Mouse (Mus musculus): ENCODE measurements around the gene Eef1akmt1. TPM values are rescaled to one million over a fixed set of nuclear protein-coding genes. Genes with fewer than 3 reads are reported as not detected.

Gene Eef1akmt1
- polyA plus RNA-seq, 1 experiment from 2014 or later, result 106 TPM

- WGBS, result under 1% methylated on average over 55 of the region's 104 CpGs
- H3K9me3 ChIP-seq (ENCODE audit: control insufficient read depth, low read length), result no peaks in the 10 kb centered on the region
- ATAC-seq (ENCODE audit: insufficient number of reproducible peaks, low FRiP score, low TSS enrichment, low read depth) (no peak; the same call in 1 of the 2 replicates), DNase-seq (ENCODE audit: low spot score) (peak; percentile 67)
- H3K4me2 ChIP-seq (ENCODE audit: low read depth, severe bottlenecking), result peak within 1 kb of the TSS; percentile 93
- peak within 1 kb of the TSS; percentile 58 for H3K4me3 ChIP-seq (ENCODE audit: low read depth, low read length)
- H3K27me3 ChIP-seq (ENCODE audit: control insufficient read depth, insufficient read depth, low read length), result 0 out of 2 replicates have a peak, but pooled peaks cover 2% of the 10 kb centered on the region
- H3K36me3 ChIP-seq (ENCODE audit: control insufficient read depth, insufficient read depth, low read length), result no peaks in the 10 kb centered on the region
- peak within 1 kb of the TSS; percentile 6; the same call in 1 of the 2 replicates for H3K27ac ChIP-seq (replicated peaks; ENCODE audit: low read depth, low read length)
- H3K4me1 ChIP-seq (ENCODE audit: control insufficient read depth, insufficient read depth, low read length), result peaks cover 3% of the 10 kb centered on the region; the same call in 1 of the 2 replicates
- H3K9ac ChIP-seq (ENCODE audit: low read length), result peak within 1 kb of the TSS; percentile 70
These were observed 46.6 kb downstream of the Eef1akmt1 start, which contains the start of gene Il17d for GRCm38 (mm10) chr14:57524671-57525387. Gene Il17d, plus strand, starts transcription at chr14:57524777.

DNA sequence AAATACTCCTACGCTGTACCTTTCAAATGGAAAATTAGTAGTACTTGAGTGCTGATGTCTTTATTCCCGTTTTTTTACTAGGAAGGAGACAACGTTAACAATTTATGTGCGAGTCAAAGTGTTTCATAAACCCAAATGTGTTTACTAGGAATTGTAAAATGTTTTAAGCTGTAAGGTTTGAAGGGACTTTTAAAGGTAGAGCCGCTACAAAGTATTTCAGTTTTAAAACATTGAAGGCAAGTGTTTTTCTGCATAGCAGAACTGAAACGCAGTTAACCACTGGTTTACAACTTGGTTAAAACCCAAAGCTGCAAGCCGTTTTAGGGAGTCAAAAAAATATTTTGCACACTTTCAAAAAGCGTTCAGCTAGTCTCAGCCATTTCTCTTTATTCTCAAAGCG lies 47.6 kb downstream of the Eef1akmt1 start:
- WGBS, result 77% methylated on average over 9 of the region's 9 CpGs
- Histone ChIP-seq H3K36me3 (ENCODE audit: control insufficient read depth, insufficient read depth, low read length) (no peaks in the 10 kb centered on the region), H3K27ac (replicated peaks; ENCODE audit: low read depth, low read length) (no peak overlapping the region), H3K27me3 (ENCODE audit: control insufficient read depth, insufficient read depth, low read length) (0 out of 2 replicates have a peak, but pooled peaks cover 2% of the 10 kb centered on the region), H3K9ac (ENCODE audit: low read length) (no peak overlapping the region), H3K4me1 (ENCODE audit: control insufficient read depth, insufficient read depth, low read length) (no peaks in the 10 kb centered on the region), H3K9me3 (ENCODE audit: control insufficient read depth, low read length) (no peaks in the 10 kb centered on the region), H3K4me2 (ENCODE audit: low read depth, severe bottlenecking) (no peak overlapping the region), H3K4me3 (ENCODE audit: low read depth, low read length) (no peak overlapping the region)
- DNase-seq (ENCODE audit: low spot score) (no peak), ATAC-seq (ENCODE audit: insufficient number of reproducible peaks, low FRiP score, low TSS enrichment, low read depth) (no peak)

DNA sequence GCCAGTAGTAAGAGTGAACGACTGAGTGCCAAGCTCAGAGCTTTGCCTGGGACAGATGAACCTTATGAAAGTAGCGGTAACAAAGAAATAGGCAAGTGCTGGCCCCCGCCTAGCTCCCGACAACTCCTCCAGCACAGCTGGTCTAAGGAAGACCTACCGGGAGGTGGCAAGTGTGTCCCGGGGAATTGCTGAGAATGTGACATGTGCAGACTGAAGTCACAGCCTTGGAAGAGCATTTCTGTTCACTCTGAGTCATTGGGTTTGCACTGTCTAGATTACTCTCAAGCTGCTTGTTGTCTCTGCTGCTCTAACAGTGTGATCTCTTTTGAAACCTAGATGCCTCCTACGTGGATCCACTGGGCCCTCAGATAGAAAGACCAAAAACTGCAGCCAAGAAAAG lies 54.4 kb downstream of the Eef1akmt1 start:
- Histone ChIP-seq H3K9me3 (ENCODE audit: control insufficient read depth, low read length) (no peaks in the 10 kb centered on the region), H3K4me2 (ENCODE audit: low read depth, severe bottlenecking) (no peak overlapping the region), H3K27ac (replicated peaks; ENCODE audit: low read depth, low read length) (no peak overlapping the region), H3K36me3 (ENCODE audit: control insufficient read depth, insufficient read depth, low read length) (no peaks in the 10 kb centered on the region), H3K4me1 (ENCODE audit: control insufficient read depth, insufficient read depth, low read length) (no peaks in the 10 kb centered on the region), H3K27me3 (ENCODE audit: control insufficient read depth, insufficient read depth, low read length) (no peaks in the 10 kb centered on the region), H3K4me3 (ENCODE audit: low read depth, low read length) (no peak overlapping the region), H3K9ac (ENCODE audit: low read length) (no peak overlapping the region)
- 87% methylated on average over 7 of the region's 7 CpGs for WGBS
- ATAC-seq (ENCODE audit: insufficient number of reproducible peaks, low FRiP score, low TSS enrichment, low read depth) (no peak), DNase-seq (ENCODE audit: low spot score) (no peak)

DNA sequence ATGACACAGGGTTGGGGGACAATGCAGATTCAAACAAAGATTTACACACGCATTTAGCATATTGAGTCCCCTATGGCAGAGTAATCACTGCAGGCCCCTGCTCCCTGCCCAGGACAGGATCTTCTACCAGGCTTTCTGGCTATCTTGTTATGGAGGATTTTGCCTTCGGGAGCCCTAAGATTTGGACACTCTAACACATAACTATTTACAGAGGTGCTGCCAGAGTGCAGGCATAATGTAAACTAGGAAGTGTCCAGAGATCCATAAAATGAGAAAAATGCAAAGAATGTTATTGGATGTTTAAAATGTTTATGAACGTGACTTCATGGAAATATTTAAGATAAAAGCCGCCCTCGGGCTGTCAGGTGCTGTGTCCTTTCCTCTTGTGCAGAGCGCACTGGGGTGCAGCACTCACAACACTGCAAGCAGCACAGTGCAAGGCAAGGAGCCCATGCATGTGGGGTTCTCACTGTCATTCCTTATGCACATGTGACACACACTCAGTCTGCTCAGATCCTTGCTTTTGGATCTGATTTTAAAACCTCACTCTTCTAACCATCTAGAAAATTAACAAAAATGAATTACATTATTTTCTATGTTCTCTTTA lies 56.2 kb downstream of the Eef1akmt1 start:
- DNase-seq (ENCODE audit: low spot score) (no peak), ATAC-seq (ENCODE audit: insufficient number of reproducible peaks, low FRiP score, low TSS enrichment, low read depth) (no peak)
- no peaks in the 10 kb centered on the region for H3K27me3 ChIP-seq (ENCODE audit: control insufficient read depth, insufficient read depth, low read length)
- no peaks in the 10 kb centered on the region for H3K36me3 ChIP-seq (ENCODE audit: control insufficient read depth, insufficient read depth, low read length)
- no peak overlapping the region for H3K4me2 ChIP-seq (ENCODE audit: low read depth, severe bottlenecking)
- no peaks in the 10 kb centered on the region for H3K4me1 ChIP-seq (ENCODE audit: control insufficient read depth, insufficient read depth, low read length)
- no peak overlapping the region for H3K9ac ChIP-seq (ENCODE audit: low read length)
- H3K27ac ChIP-seq (replicated peaks; ENCODE audit: low read depth, low read length), result no peak overlapping the region
- WGBS, result 82% methylated on average over 6 of the region's 6 CpGs
- no peaks in the 10 kb centered on the region for H3K9me3 ChIP-seq (ENCODE audit: control insufficient read depth, low read length)
- H3K4me3 ChIP-seq (ENCODE audit: low read depth, low read length), result no peak overlapping the region

DNA sequence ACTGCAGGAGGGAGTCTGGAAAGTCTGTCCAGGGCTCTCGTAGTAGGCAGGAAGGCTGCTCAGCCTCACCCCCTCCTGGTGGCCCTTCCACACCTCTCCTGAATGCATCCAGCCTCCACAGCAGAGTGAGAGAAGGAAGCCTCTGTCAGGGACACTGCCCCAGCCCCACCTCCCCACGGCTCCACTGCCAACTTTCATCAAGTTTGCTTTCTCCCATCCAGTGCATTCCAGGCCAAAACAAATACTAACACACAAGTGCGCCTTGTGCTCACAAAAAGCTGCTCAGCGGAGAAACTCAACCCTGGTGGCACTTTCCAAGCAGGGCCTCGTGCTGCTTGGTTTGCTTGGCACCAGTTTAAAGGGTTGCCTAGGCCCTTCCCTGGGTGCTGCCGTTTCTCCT lies 61.9 kb downstream of the Eef1akmt1 start:
- H3K9me3 ChIP-seq (ENCODE audit: control insufficient read depth, low read length), result no peaks in the 10 kb centered on the region
- no peaks in the 10 kb centered on the region for H3K4me1 ChIP-seq (ENCODE audit: control insufficient read depth, insufficient read depth, low read length)
- no peak overlapping the region for H3K9ac ChIP-seq (ENCODE audit: low read length)
- WGBS, result 64% methylated on average over 6 of the region's 6 CpGs
- DNase-seq (ENCODE audit: low spot score) (no peak), ATAC-seq (ENCODE audit: insufficient number of reproducible peaks, low FRiP score, low TSS enrichment, low read depth) (no peak)
- no peaks in the 10 kb centered on the region for H3K36me3 ChIP-seq (ENCODE audit: control insufficient read depth, insufficient read depth, low read length)
- no peak overlapping the region for H3K27ac ChIP-seq (replicated peaks; ENCODE audit: low read depth, low read length)
- no peak overlapping the region for H3K4me3 ChIP-seq (ENCODE audit: low read depth, low read length)
- no peaks in the 10 kb centered on the region for H3K27me3 ChIP-seq (ENCODE audit: control insufficient read depth, insufficient read depth, low read length)
- H3K4me2 ChIP-seq (ENCODE audit: low read depth, severe bottlenecking), result no peak overlapping the region

- WGBS, result 91% methylated on average over 6 of the region's 6 CpGs
- ATAC-seq (ENCODE audit: insufficient number of reproducible peaks, low FRiP score, low TSS enrichment, low read depth), result no peak
- DNase-seq (ENCODE audit: low spot score), result no peak
These were observed 67.7 kb downstream of the Eef1akmt1 start for GRCm38 (mm10) chr14:57503729-57504128.

More at GRCm38 (mm10) chr14:57503729-57504128, 67.7 kb downstream of the Eef1akmt1 start:
- Histone ChIP-seq H3K4me2 (ENCODE audit: low read depth, severe bottlenecking) (no peak overlapping the region), H3K9ac (ENCODE audit: low read length) (no peak overlapping the region), H3K9me3 (ENCODE audit: control insufficient read depth, low read length) (no peaks in the 10 kb centered on the region), H3K4me1 (ENCODE audit: control insufficient read depth, insufficient read depth, low read length) (no peaks in the 10 kb centered on the region), H3K36me3 (ENCODE audit: control insufficient read depth, insufficient read depth, low read length) (no peaks in the 10 kb centered on the region), H3K4me3 (ENCODE audit: low read depth, low read length) (no peak overlapping the region), H3K27ac (replicated peaks; ENCODE audit: low read depth, low read length) (no peak overlapping the region), H3K27me3 (ENCODE audit: control insufficient read depth, insufficient read depth, low read length) (no peaks in the 10 kb centered on the region)

Other genes with a start within 250 kb of the Eef1akmt1 start
- gene Cryl1, start 173.1 kb downstream of the Eef1akmt1 start, polyA plus RNA-seq (2014; fragmentation: Nextera tagmentation; extraction: Ambion mirVana), result 13.0 and 14.0 TPM in 2 replicates
- gene Ift88, start 147.6 kb downstream of the Eef1akmt1 start, polyA plus RNA-seq (2014; fragmentation: Nextera tagmentation; extraction: Ambion mirVana), result 15.1 and 16.9 TPM in 2 replicates
- 1.1 and 1.3 TPM in 2 replicates for gene Il17d, start 46.8 kb downstream of the Eef1akmt1 start, polyA plus RNA-seq (2014; fragmentation: Nextera tagmentation; extraction: Ambion mirVana)
- 36.7 and 42.1 TPM in 2 replicates for gene Xpo4, start 93.8 kb upstream of the Eef1akmt1 start, polyA plus RNA-seq (2014; fragmentation: Nextera tagmentation; extraction: Ambion mirVana)
- gene Gm49361, start 174.5 kb upstream of the Eef1akmt1 start, polyA plus RNA-seq (2014; fragmentation: Nextera tagmentation; extraction: Ambion mirVana), result not detected in 2 replicates
- 19.4 and 20.1 TPM in 2 replicates for gene Lats2, start 186.8 kb upstream of the Eef1akmt1 start, polyA plus RNA-seq (2014; fragmentation: Nextera tagmentation; extraction: Ambion mirVana)
- 26.7 and 30.1 TPM in 2 replicates for gene Sap18, start 226.6 kb upstream of the Eef1akmt1 start, polyA plus RNA-seq (2014; fragmentation: Nextera tagmentation; extraction: Ambion mirVana)